7 mouse cellular contexts compared by ENCODE assay signal in the genomic region with DNA sequence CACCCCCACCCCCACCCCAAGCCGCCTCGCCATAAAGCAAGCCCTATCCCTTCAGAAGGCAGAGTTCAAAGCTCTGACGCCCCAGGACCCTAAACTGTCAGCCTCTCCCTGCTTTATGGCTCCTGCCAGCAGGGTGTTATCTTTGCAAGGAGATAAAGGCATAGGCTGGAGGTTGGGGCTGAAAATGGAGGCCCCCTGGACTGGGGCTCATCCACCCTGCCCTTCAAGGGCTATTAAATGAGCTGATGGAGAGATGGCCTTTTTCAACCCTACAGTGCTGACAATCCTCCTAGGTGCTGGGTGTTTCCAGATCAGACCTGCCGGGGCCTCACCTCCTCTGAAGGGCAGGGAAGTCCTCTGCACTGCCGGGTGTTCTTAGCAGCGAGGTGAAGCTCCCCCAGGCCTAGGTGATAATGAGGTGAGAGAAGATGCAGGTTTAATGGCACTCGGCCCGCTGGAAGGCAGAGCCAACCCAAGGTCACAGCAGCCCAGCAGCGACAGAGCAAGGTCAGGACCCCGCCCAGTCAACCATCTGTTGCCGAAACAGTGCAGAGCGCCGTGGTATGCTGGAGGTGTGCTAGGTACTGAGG.
DNase-seq lines count a peak whose midpoint lies in the region; ATAC-seq and TF ChIP-seq lines count a peak whose summit lies in the region.

No protein-coding gene starts in this region.

- ATAC-seq in hindbrain, embryonic 13.5 days (ENCODE audit: low FRiP score) = peak; percentile 43; the same call in 1 of the 2 replicates
- no peak for ATAC-seq in inflammation-experienced regulatory T-cells, adult 6 months

- H3K27me3 ChIP-seq in ES-Bruce4 (ENCODE audit: control insufficient read depth, insufficient read depth, low read length, poor library complexity, severe bottlenecking) = no peaks in the 10 kb centered on the region
- peaks cover 33% of the 10 kb centered on the region for H3K27me3 ChIP-seq in hindbrain, embryonic 13.5 days
- peaks cover 89% of the 10 kb centered on the region for H3K27me3 ChIP-seq in midbrain, embryonic 10.5 days (ENCODE audit: low read depth, poor library complexity, severe bottlenecking)

- H3K9ac ChIP-seq in ES-Bruce4 (ENCODE audit: low read depth, poor library complexity, severe bottlenecking) = peak overlapping the region; percentile 78
- peak overlapping the region; percentile 51; the same call in 1 of the 2 replicates for H3K9ac ChIP-seq in hindbrain, embryonic 13.5 days

- no peak for TF ChIP-seq POLR2A in ES-Bruce4 (IDR thresholded peaks at IDR 0.05; ENCODE audit: insufficient read depth, low read length)

- H3K4me3 ChIP-seq in ES-Bruce4 (ENCODE audit: low read depth, low read length) = peak overlapping the region; percentile 67
- H3K4me3 ChIP-seq in hindbrain, embryonic 13.5 days = peak overlapping the region; percentile 29; the same call in 1 of the 2 replicates
- H3K4me3 ChIP-seq in midbrain, embryonic 10.5 days = peak overlapping the region; percentile 46

- no peaks in the 10 kb centered on the region for H3K36me3 ChIP-seq in ES-Bruce4 (ENCODE audit: control insufficient read depth, insufficient read depth, low read length, poor library complexity, severe bottlenecking)
- no peaks in the 10 kb centered on the region for H3K36me3 ChIP-seq in hindbrain, embryonic 13.5 days
- no peaks in the 10 kb centered on the region for H3K36me3 ChIP-seq in midbrain, embryonic 10.5 days

- peaks cover 9% of the 10 kb centered on the region for H3K4me1 ChIP-seq in ES-Bruce4 (ENCODE audit: control insufficient read depth, insufficient read depth, low read length)
- H3K4me1 ChIP-seq in hindbrain, embryonic 13.5 days (replicated peaks) = peaks cover 26% of the 10 kb centered on the region
- H3K4me1 ChIP-seq in midbrain, embryonic 10.5 days = peaks cover 61% of the 10 kb centered on the region

- 21% methylated on average over 13 of the region's 13 CpGs for WGBS in hindbrain, embryonic 13.5 days
- WGBS in midbrain, embryonic 10.5 days = 20% methylated on average over 13 of the region's 13 CpGs

- peak; percentile 93 for DNase-seq in R1 (ENCODE audit: low read depth, low spot score)
- no peak for DNase-seq in midbrain, embryonic 10.5 days (ENCODE audit: low spot score)
- DNase-seq in spleen, postnatal 36 days (ENCODE audit: low spot score in 2 of 2) = no peak
- DNase-seq in layer of hippocampus, adult 9-11 months = no peak

- H3K4me2 ChIP-seq in hindbrain, embryonic 13.5 days = peak overlapping the region; percentile 47

- peak overlapping the region; percentile 96 for H3K27ac ChIP-seq in ES-Bruce4 (ENCODE audit: insufficient read depth, low read length)
- no peak overlapping the region for H3K27ac ChIP-seq in hindbrain, embryonic 13.5 days
- H3K27ac ChIP-seq in midbrain, embryonic 10.5 days (replicated peaks) = peak overlapping the region; percentile 73

- TF ChIP-seq CTCF in ES-Bruce4 (IDR thresholded peaks at IDR 0.05; ENCODE audit: low read depth, low read length) = no peak

- no peaks in the 10 kb centered on the region for H3K9me3 ChIP-seq in ES-Bruce4 (replicated peaks; ENCODE audit: control insufficient read depth, insufficient read depth, low read length, poor library complexity, severe bottlenecking)
- no peaks in the 10 kb centered on the region for H3K9me3 ChIP-seq in hindbrain, embryonic 13.5 days
- H3K9me3 ChIP-seq in midbrain, embryonic 10.5 days (replicated peaks) = no peaks in the 10 kb centered on the region

- TF ChIP-seq EP300 in ES-Bruce4 (IDR thresholded peaks at IDR 0.05; ENCODE audit: insufficient read depth, low read depth, low read length) = peak; percentile 100
